Mouse (Mus musculus): Measurements from ENCODE around the gene Sergef.

Gene Sergef

DNA sequence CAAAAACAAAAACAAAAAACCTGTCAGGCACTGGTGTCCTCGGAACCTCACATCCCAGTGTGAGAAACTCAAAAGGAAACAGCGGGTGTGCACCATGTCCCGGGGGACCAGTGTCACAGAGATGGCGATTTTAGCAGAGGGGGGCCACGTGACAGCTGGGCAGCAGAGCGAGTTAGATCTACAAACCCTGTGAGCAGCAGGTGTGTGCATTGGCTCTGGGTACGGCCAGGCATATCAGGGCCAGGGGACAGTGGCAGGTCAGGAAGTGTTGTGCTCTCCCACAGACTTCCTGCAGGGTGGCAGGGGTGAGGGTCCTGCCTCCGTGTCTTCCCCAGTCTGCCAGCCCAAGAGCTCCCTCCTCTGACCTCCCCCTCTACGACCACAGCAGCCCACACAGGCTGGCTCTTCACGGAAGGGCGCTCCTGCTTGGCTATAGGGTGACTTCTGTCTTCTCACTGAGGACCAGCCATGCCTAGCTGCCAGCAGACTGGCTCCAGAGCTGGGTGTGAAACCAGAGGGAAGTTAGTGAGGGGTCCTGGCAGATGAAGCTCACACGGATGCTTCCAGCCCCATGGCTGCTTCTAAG lies 230.3 kb downstream of the Sergef start:
- DNase-seq (ENCODE audit: low read depth, low spot score), result no peak

DNA sequence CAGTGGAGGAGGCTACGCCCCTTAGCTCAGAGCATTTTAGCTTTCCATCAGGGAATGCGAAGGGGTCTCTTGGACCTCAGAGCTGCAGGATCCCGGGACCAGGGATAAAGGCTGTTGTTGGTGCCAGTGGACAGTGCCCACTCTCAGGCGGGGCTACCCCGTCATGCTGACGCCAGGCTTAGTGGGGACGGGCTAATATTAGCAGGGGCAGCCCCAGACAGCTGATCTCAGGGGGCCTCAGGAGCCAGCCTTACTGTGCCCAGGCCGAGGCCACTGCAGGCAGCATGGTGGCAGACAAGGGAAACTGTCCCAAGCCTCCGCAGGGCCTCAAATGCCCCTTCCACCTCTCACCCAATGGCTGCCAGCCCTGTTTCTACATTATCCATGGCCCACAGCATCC lies 231.0 kb downstream of the Sergef start:
- no peak for DNase-seq (ENCODE audit: low read depth, low spot score)

DNA sequence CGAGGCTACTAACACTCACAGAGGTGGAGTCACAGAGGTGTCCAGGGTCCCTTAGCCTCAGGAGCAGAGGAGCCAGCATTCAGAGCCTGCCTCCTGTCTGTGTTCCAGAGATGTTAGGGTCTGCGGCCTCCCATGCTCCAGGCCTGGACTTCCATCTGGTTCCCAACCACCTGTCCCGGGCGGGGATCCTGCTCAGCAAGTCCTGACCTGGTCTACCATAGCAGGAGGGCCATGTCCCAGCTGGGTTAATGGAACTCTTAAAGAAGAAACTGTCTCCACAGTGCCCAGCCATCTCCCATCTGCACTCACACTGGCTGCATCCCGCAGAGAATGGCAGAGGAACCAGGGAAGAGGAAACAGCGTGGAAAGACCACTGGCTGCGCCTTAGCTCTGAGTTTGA lies 234.9 kb downstream of the Sergef start:
- DNase-seq (ENCODE audit: low read depth, low spot score), result no peak

DNA sequence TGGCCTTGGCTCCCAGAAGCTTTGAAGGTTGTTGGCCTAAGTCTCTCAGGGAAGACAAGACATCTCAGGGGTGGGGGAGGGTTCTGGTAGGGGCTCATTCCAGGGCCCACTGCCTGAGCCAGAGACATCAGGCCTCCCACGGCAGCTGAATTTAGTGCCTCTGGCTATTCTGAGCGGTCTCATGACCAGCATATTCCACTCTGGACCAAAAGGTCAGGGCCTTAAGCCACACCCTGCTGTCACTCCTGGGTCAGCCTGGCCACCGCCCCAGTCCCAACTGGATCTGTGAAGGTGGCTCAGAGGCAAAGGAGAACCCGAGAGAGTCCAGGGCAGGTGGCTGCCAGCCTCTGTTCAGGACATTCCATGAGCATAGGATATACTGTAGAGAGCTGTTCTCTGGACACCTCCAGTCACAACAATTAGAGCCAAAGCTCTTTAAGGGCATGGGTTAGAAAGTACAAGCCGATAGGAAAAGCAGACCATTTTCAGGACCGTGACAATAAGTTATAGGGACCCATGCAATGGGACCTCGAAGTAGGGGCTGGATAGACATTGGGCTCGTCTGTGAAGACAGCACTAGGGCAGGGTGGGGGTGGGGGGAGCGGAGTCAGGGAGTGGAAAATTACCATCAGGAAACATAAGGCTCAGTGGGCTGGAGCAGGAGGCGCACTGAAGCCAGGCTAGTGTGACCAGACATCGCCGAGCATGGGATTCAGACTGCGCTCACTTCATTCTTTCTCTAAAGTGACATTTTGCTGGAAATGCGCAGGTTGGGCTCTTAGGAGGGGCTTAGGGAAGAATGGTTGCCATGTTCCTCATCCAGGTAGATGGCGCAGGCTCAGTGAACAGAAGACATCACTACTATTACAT lies 235.8 kb downstream of the Sergef start:
- DNase-seq (ENCODE audit: low read depth, low spot score), result no peak

DNA sequence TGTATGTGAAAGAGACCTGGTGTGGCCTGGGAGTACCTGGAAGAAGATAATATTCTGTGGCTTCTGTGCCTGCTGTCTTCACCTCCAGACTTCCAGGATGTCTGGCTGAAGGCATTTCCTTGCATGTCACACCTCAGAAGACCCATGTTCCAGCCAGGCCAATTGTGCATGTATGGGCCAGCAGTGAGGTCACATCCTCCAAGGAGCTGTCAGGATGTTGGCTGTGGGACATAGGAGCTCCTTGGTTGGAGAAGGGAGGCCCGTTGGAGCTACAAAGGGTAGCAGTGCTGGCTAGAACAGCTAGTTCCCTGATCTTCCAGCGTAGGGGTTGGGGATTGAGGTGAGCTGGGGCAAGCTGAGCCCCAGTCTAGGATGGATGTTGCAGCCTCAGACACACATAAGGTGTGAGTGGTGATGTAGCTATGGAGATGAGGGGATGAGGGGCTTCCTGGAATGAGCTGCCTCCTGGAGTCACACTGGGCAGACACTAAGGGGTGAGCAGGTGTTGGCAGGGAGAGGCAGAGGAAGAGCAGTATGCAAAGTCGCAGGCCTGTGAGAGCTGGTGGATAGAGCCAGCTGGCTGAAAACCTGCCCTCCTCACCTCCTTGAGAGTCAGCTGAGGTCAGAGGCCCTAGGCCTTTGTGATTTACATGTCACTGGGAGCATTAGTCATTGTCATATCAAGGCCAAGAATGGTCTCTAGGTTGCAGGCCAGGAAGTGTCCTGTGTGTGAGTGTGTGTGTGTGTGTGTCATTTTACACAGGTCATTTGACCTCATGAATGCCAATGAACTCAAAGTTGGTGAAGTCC lies 238.0 kb downstream of the Sergef start:
- no peak for DNase-seq (ENCODE audit: low read depth, low spot score)

DNA sequence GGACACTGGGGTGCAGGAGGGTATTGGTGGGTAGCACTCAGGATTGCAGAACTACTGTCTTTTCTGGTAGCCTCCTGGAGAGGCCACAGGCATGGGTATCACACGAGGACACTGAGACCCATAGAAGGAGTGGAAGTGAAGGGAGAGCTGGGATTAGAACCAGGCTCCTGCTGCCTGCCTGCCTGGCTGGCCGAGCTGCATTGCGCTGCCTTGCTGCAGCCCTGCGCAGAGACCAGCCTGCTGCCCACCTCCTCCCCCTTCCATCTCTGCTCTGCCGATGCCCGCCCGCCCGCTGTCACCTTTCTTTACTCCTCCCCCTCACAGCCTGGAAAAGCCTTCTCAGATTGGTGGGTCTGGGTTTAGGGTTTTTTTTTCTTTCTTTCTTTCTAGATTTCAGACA lies 239.3 kb downstream of the Sergef start:
- DNase-seq (ENCODE audit: low read depth, low spot score), result no peak

DNA sequence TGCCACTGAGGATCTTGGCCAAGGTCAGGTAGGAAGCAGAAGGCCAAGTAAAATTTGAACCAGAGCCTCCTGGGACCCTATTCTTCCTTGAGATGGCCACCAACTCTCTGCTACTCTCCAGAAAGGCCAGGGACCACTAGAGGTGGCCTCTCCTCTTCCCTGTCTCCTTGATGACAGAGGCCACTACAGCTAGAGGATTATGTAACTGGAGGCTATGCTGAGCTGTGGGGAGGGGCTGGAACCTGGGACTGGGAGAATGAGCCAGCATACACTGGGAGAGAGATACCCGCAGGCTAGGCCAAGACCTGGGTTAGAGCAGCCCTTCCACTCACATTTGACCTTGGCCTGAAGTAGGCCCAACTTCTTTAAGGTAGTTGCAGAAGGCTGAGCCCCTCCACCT lies 239.9 kb downstream of the Sergef start:
- DNase-seq (ENCODE audit: low read depth, low spot score), result no peak

DNA sequence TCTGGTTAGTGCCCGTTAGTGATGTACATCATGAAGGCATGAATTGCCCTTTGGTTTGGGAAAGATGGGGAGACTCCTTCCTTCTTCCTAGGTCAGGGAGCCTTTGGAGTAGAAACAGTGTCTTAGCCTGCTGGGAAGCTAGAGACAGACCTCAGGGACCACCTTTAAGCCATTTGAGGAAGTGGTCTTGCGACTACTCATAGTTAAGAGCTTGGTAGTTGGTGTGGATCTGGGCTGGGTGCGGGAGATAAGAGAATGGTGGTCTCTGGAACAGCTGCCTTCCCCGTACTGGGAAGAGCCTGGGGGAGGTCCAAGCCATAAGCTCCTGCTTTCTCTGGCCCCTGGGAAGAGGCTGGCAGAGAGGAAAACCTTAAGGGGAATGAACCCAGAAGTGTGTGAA lies 241.0 kb downstream of the Sergef start:
- DNase-seq (ENCODE audit: low read depth, low spot score), result no peak

DNA sequence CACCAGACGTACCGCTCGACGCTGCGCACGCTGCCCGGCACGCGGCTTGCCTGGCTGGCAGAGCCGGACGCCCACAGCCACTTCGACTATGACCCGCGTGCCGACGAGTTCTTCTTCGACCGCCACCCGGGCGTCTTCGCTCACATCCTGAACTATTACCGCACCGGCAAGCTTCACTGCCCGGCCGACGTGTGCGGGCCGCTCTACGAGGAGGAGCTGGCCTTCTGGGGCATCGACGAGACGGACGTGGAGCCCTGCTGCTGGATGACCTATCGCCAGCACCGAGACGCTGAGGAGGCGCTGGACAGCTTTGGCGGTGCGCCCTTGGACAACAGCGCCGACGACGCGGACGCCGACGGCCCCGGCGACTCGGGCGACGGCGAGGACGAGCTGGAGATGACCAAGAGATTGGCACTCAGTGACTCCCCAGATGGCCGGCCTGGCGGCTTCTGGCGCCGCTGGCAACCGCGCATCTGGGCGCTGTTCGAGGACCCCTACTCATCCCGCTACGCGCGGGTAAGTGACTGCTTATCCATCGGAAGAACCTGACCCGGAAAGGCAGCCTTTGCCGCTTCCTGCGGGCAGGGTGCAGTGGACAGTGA lies 241.8 kb downstream of the Sergef start:
- no peak for DNase-seq (ENCODE audit: low read depth, low spot score)

DNA sequence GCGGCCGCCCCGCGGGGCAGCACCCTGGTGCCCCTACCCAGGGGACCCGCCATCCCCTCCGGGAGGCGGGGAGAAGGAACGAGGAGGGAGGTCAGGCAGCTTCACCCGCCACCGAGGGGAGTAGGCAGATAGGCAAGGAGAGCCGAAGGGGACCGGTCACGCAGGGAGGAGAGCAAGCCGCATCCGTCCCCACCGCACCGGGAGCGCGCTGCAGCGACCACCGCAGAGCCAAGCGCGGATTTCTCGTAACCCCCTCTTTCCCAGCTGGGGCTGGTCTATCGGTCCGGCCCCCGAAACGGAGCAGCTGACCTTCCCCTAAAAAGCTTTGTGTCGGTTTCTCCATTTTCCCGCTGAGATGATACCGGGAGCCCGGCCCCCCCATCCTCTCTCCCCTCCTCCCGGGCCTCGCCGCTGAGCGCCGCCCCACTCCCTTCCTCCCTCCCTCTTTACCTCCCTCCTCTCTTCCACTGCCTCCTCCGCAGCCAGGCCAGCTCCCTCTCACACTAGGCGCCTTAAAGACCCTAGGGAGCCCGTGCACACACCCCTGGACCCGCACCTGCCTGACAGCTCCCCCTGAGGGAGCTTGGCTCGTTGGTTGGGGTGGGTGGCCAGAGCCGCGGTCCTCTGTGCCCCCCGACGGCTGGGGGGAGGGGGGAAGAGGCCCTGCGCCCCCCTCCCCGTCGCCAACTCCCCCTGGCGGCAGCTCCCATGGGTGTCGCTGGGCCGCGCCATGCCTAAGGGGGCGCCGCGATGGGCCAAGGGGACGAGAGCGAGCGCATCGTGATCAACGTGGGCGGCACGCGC lies 242.5 kb downstream of the Sergef start:
- no peak for DNase-seq (ENCODE audit: low read depth, low spot score)

DNA sequence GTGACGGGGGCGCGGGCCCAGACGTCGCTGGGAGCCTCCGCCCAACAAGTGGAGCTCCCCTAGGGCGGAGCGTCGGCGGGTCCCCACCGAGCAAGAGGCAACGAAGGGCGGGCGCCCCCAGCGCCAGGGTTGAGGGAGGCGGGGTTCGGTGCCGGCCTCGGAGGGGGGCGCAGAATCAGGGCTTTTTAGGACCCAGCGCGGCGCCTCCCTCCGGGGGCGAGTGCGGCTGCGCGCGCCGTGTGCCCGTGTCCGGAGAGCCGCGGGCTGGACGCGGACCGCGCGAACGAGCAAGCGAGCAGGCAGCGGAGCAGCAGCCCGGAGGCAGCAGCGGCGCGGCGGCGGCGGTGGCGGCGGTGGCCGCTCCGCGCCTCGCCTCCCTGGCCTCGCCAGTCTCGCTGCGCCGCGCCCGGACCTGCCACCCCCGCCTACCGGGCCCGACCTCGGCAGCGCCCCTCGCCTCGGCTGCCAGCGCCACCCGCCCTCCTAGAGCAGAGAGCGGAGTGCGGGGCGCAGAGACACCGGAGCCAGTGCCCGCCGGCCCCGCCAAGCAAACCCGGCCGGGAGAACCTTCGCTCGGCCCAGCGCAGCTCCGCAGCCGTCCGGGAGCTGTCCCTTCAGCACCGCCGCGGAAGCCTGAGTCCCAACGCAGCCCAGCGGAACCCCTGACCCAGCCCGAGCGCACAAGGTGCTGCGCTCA lies 243.2 kb downstream of the Sergef start, which contains the start of gene Kcnc1:
TSS of gene Kcnc1 (plus strand) at position 267 of the 697 bp plus-strand sequence.
- peak; percentile 73 for DNase-seq (ENCODE audit: low read depth, low spot score)

DNA sequence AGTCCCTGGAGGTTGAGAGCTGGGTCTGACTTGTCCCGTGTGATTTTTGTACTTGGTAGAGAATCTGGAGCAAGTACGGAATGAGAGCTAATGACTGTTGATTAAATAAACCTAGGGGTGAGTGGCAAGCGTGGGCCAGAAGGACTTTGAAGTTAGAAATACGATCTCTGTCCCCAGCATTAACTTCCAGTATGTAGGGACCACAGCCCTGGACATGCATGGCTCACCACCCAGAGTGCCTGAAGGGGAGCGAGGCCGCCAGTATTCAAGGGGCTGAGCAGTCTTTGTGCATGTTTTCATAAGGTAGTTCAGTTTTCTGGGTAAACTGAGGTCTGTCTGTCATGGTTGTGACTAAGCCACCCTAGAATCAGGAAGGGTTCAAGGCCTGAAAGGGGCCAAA lies 244.0 kb downstream of the Sergef start:
- no peak for DNase-seq (ENCODE audit: low read depth, low spot score)

DNA sequence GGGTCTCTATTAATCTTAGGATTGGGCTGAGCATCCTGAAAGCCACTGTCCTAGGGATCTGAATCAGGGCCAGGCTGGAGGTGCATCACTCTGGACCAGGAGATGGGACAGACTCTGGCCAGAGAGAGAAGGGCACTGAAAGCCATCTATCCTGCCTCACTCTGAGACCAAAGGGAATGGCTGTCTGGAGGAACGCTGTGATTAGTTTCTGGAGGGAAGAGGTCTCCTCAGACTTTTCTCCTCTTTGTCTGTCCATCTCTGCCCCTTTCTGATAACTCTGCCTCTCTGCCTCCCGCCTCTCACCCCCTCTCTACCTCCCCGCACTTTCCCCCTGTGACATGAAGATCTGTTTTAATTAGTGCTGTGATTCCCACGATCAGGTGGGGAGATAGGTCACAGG lies 244.7 kb downstream of the Sergef start:
- no peak for DNase-seq (ENCODE audit: low read depth, low spot score)

DNA sequence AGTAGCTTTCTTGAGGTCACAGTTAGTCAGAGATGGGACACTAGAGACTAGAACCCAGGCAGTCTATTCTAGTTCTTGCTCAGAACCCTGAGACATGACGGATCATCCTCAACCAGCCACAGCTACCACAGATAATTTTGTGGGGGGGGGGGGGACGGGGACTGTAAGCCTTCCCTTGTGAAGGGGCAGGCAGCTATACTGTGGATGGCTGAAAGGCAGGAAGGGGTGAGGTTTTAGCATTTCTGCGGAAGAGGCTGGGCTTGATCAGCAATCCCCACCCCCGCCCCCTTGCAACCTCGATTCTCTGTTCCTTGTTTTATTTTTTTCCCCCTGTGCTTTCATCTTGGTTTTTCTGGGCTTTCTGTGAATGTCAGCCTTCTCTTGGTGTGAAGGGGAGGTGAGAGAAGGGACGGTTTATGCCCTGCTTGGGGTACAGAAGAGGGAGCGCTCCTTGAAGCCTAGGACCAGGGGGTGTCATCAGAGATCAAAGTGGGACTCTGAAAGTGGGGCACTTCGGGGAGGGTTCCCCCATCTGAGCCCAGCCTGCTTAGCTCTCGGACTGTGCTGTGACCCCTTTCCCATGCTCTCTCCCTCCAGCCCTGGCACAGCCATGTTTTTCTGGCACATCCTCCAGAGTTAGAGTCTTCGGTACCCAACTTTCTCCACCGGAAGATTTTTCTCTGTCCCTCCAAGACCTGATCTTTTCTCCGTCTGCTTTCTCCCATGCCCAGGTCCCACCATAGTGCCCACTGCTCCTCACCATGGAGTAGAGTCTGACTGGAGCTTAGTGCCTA lies 245.7 kb downstream of the Sergef start:
- peak; percentile 68 for DNase-seq (ENCODE audit: low read depth, low spot score)

Data from CD4-positive helper T cell, adult 2 months (primary cell).